Mouse (Mus musculus) embryo, embryonic 11.5 days (tissue): ENCODE measurements at regions not wholly inside any gene's neighbourhood (a gene's known extent, or its start where the extent isn't known, plus 50 kb on each side); places are given as distances from the start of the nearest gene placed in this dataset.
A peak's percentile ranks its signal among the peaks of the same experiment; 100 is the strongest.

Experiments
- DNase-seq: peaks from one replicate; pipeline ENCODE4 v3.0.0-alpha.2; 2012; ENCODE audit warnings: low read depth, low spot score

DNA sequence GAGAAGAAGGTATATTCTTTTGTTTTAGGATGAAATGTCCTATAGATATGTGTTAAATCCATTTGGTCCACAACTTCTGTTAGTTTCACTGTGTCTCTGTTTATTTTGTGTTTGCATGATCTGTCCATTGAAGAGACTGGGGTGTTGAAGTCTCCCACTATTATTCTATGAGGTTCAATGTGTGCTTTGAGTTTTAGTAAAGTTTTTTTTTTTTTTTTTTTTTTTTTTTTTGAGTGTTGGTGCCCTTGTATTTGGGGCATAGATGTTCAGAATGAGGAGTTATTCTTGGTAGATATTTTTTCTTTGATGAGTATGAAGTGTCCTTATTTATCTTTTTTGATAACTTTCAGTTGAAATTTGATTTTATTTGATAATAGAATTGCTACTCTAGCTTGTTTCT is 301.4 kb upstream of the Tet2 start:
- no peak for DNase-seq

DNA sequence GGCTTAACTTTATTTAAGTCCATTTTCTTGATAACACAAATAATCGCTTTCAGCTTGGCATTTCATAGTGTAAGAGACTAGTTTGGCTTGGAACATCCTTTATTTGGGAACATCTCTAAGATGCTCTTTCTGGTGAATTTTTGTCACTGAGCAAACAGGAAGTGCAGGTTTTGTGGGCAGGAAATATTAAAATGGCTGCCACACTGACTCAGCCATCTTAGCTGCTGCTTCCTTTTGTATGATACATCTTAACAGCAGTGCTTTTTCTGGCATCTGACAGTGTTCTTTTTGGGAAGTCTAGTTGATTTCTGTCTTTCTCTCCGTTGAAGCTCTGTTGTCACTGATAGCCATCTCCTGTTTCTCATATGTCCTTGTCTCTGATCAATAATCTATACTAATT is 329.4 kb upstream of the Tet2 start:
- no peak for DNase-seq

DNA sequence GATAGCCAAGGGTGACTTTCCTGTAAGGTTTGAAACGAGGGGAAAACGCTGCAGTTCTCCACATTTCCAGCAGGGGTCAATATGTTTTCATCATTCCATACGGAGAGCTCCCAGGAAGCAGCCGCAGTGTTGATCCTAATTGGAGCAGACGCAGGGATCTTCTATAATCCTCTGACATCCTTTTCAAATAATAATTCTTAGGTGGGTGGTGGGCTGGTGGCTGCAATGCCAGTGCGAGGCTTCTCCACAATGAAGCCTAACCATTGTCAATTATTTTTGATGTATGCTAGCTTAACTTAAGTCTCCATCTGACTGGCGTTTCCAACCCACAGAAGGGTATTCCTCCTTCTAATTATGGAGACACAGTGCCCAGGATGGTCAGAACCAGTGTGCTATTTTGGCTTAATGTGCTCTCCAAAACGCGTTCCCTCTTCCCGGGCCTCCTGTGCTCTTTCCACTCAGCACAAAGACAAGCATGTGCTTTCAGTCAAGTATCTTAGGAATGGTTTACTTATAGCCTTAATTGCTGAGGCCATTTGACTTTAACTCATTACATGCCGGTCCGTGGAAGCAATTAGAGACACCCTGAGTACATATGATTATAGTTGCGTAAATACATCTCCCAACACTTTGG is 331.6 kb upstream of the Tet2 start:
- peak; percentile 62 for DNase-seq

DNA sequence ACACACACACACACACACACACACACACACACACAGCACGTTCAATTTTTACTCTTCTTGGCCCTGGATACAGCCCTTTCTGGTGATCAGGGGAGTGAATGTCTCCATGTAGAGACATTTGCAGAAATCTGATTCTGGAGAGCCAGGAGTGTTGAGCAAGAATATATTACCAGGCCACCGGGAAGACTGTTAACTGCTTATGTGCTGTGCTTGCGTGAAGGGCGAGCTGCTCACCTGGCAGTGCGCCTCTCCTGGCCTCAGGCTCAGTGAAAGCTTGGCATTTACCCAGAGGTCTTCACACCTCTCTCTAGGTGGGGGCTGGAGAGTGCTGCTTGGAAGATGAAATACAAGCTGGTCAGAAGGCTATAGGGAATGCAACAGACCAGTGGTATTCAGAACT is 332.4 kb upstream of the Tet2 start:
- DNase-seq, result no peak

DNA sequence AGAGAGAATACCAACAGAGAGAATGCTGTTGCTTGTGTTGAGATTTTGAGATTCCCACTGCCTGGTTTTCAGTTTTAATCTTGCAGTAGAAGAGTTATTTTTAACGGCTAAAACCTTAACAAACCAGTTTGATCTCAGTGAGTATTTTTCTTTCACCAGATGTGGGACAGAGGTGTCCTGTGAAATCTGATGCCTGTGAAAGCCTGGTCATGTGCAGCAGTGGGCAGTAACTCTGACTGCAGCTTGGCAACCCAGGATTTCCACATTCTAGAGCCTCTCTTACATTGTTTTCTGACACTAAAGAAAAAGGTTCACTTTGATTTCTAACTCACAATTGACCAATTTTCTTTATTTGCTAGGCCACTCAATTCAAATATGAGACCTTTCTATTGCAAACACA is 335.7 kb upstream of the Tet2 start:
- DNase-seq, result no peak

DNA sequence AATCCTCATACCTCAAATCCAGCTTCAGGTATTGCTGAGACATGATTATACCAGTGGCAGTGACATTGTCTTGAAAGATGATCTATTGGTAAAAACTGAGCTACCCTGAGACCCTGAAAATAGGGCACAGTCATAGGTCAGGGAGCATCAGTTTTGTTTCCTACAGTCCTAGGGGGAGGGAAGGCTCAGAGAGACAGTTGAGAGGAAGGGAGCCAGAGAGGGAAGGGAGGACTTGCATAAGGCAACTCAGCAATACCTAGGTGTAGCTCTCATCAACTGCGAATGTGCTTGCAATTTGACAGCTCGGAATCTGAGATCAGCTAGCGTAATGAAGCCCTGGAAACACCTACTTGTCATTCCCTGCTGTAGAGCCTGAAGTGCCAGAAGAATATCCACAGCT is 334.4 kb upstream of the Cxxc4 start:
- no peak for DNase-seq

DNA sequence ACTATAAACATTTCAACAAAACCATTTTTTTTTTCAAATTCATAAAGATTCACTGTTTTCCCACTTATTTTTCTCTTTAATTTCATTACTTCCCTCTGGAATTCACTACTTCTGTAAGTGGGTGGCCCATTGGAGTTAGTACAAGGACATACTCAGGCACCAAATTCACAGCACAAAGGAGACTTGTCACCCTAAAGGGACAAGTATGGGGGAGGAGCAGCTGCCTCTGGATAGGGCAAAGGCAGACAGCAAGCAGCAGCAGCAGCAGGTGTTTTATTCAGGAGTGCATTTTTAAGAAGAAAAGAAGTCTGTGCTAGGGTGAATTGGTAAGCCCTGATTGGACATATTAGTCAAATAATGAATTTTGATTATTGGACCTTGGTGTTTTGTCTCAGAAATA is 314.1 kb upstream of the Cxxc4 start:
- no peak for DNase-seq

DNA sequence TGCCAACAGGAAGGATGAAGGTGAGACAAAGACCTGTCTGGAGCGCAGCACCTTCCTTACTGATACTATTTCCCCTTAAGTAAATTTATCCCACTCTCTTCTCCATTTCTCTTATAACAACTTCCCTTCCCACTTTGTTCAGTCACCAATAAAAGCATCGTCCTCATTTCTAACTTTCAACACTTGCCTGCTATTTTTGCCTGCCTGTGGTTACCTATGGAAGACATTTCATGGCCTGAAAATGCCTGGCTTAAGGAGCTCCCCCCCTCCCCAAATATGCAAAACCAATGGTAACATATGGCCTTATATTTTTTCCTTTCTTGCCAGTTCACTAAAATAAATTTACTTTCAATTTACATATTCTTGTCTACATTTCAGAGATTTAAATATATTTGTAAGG is 271.0 kb upstream of the Cxxc4 start:
- no peak for DNase-seq

DNA sequence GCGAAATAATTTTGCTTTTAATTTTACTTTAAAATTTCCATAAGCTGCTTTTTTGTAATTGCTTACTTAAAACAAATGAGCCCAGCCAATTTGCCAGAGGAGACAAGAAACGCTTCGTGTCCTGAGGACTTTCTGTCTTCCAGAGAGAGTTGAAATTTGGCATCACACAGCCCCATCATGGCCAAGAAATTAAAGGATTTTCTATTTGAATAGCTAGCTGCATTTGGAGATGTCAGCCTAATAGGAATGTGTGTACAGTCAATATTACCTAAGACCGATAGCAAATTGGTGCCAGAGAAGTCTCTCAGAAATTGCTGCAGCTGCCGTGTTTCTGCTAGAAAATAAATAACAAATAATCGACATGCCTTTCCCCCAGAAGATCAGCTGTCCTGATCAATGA is 268.1 kb upstream of the Cxxc4 start:
- no peak for DNase-seq

DNA sequence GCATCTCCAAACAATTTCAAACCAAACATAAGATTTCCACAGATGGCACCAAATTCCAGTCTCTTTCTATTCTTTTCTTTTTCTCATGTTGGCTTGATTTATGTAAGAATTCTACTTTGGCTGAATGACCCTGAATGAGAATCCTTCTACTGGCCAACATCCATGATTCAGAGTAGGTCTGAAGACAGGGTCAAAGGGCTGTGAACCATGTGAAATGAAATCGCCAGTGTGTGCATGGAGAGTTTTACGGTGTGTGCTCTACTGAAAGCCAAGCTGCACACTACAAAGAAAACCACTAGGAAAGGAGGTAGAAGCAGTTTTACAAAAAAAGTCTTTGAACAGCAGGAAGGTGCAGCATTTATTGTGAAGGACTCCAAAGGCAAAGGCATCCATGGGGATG is 263.5 kb upstream of the Cxxc4 start:
- DNase-seq, result no peak

DNA sequence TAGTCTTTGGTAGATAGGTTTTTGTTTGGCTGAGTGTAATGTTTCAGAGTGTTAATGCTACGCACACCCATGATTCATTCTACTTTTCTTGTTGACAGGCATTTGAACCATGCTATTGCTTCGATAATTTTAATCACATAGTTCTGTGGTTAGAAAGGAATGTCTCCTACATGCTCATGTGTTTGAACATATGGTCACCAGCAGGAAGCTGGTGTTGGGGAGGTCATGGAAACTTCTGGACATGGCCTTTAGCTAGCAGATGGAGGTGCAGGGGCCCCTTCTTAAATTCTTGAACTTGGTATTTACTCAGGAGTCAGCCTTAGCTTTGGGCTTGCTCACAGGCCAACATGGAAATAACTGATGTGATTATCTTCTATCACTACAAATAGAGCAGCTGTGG is 248.6 kb upstream of the Cxxc4 start:
- DNase-seq, result no peak

DNA sequence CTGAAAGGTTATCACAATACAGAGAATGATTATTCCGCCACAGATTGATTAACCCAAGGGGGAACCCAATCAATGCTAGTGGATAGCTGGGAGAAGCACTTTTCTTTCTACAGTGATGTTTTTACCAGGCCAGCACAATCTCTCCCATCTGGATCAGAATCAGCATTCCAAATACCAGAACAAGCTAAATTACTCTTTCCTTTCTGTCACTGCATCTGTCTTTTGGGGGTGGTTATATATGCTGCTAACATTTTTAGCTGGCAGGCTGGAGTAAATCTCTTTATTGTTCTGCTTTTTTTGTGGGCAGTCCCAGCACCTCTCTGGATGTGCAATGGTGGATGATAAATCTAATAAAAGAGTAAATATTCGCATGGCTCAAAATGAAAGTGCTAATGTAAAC is 242.3 kb upstream of the Cxxc4 start:
- DNase-seq, result no peak

DNA sequence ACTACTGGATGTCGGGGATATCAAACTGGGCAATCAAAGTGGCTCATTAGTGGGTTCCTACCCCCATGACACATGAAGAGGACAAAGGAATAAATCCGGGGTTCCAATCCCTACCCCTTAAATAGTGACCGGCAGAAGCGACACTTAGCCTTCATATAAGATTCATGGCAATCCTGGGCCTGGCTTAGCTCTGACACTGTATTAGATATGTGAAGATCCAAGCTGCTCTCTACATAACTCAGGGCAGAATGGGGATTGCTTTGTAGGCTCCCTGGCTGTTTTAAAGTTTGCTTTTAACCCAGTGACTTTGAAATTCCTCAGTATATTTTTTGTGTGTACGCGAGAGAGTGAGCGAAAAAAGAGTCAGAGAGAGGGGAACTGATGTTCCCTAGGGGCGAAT is 236.3 kb upstream of the Cxxc4 start:
- no peak for DNase-seq

DNA sequence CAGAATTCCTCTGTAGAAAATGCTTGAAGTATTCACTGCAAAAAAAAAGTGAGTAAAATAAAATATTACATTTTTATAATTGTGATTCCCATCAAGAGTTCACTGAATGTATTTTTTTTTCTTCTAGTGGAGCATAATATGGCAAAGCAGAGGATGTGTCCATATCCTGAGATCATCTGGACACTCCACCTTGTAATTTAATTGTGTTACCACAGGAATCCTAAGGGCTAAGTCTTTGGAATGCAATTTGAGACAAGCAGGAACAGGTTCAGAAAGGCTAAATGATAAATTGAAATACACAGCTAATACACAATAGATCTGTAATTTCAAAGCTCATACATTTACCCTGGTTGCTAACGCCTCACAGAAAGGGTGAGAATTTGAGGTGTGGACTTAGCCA is 235.7 kb upstream of the Cxxc4 start:
- DNase-seq, result no peak

DNA sequence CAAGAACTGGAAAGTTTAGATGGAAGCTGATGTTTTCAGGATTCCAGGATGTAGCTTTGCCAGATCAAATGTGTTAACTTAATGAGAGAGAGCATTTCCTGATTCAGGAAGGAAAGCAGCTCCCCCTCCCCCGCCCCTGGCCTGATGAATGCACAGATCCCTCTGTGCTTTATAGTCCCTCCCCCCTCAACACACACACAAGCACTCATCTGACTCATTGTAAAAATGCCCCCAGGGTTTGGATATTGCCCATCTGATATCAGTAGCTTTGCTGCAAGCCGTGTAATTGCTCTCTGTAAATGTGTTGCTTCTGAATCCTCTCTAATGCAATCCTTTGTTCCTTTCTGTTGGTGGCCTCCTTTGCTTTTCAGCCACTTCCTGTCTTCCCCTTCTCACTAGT is 221.5 kb upstream of the Cxxc4 start:
- no peak for DNase-seq

DNA sequence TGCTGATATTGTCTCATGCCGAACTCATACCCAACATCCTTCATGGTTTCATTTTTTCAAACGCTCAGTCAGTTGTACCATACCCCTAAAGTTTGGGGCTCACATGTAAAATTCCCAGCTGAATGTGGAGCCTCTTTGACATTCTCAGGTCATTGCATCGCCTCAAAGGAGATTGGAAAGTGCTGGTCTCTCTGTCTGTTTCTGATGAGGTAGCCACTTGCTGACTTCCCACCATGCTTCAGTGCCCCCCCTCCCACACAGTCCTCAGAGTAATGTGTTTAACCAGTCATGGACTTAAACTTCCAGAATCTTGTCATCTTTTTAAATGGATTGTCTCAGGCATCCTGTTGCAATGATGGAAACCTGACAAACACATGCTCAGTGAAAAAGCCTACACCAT is 220.9 kb upstream of the Cxxc4 start:
- DNase-seq, result no peak

DNA sequence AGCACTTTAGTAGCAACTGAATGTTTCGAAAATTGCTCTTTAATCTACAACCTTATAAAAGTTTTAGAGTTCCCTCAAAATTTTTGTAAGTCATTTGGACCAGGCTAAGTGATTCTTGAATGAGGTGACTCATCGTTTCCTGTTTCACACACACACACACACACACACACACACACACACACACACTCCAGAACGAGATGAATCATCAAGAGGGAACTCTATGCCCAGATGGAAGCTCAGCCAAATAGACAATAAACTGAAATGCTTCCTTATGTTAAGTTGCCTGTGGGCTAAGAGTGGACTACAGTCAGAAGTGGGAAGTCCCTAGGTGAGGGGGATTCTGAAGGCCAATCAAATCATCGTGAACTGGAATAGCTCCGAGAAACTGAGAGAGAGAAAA is 202.4 kb upstream of the Cxxc4 start:
- no peak for DNase-seq

DNA sequence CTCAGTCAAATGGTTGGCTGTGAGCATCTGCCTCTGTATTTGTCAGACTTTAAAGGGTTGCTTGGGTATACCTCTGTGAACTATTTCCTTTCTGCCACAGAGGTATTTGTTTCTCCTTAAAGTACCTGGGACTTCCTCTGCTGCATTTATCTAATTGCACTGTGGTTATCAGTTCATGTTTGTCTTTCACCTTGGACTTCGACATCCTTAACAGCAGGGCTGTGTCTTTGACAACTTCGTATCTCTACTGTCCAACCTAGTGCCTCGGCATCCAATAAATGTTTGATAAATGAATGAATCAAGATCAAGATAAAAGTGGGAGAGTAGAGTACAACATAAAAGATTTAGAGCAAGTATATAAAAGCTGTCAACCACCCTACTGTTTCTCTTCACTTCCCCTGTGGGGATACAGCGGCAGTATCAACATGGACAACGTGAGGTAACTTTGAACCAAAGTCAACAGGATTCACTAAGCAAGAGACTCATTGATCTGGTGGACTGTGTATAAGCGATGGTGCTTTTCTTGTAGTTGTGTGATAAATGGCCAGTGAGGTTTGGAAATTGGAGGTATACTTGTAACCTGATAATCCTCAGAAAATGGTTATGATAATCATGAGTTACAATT is 199.9 kb upstream of the Cxxc4 start:
- no peak for DNase-seq

DNA sequence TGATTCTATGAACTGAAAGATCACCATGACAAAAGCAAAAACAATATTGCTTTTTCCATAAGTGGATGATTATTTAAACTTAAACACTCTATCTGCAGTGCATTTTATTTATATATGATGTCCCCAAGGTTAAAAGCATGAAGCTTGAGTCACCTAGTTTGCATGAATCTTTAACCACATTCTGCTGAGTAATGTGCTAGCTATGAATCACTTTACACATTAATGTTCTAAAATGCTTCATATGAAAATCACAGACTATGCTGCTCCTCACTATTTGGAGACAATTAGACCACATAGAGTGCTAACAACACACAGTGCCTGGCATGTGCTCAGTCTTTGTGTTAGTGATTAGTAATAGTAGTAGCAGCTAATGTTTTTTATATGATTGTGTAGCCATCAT is 185.6 kb upstream of the Cxxc4 start:
- DNase-seq, result no peak

DNA sequence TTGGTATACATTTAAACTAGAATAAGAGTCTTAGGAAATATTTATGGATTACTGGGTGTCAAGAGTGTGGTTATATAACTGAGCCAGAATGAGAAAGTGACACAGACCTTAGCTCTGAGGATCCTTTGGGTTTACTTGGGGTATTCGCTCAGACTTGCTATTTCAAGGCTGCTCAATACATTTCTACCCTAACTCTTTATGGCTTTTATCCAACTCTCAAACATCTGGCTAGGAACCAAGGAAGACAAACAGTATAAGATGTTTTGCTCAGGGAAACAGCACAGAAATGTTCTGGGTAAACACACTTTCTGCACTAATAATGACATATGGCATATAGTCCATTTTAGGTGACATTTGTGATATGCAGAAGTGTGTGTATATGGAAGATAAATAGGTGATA is 153.8 kb upstream of the Cxxc4 start:
- no peak for DNase-seq

DNA sequence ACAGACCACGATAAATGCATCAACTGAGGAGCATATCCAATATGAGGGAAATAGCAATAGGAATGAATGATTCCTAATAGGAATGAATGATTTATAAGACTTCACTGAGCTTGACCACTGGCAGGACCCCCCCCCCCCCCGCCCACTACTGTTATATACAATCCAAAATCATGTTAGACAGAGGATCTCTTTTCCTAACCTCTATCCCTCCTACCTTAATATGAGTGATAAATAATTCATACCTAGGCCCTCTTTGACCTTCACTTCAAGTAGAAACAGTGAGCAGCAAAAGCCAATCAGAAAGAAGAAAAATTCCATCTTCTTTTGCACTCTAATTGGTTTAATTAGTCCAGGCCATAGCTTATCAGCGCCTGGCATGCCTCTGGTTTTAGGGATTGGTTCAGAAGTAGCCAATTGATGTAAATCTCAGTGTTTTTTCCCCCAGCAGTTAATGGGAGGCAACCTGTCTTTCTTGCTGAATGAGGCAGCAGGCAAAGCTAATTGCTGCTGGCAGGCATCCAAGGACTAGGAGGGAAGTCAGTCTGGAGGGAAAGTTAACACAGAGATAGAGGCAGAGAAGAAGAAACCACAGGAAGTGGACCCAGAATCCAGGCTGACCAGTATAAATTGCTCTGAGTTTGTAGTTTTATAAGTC is 136.7 kb upstream of the Cxxc4 start:
- peak; percentile 27 for DNase-seq

DNA sequence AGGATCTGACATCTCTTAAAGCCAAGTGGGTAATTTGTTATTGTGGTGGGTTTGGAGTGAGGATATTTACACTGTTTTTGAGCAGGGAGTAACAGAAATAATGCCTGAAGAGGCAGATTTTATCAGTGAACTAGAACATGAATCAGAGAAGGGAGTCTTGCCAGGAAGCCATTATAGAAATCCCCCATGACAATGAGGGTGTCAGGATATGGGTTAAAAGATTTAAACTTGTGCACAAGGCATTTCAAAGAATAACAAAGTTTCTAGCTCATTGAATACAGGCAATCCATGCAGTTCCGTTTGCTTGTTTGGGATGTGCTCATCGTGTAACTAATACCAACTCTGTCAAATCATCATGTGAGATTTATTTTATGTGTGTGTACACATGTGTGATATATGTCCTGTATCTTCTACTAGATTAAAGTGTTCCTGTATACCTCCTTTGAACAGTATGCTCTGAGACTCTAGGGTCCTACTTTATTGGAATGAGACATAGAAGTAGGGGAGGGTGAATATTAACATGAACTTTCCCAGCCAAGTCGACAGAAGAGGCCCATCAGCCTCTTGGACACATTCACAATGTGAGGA is 134.0 kb upstream of the Cxxc4 start:
- no peak for DNase-seq

DNA sequence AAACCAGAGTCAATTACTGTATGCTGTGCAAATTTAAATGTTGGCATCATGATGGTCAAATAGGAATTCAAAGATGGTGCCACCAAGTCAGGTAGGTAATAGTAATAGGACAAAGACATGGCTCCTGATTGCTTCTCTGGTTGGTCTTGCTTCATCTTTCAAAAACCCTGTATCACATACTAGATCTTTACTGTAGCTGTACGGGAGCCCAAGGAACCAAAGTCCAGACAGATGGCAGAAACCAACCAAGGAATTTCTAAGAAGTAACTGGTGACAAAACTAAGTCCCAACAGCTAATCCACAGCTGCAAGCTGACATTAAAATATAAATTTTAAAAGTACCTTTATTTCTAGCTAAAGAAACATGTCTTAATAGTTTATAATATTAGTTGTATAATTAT is 131.7 kb upstream of the Cxxc4 start:
- no peak for DNase-seq
